Mouse (Mus musculus) embryonic fibroblast, embryonic 13.5 days (primary cell): ENCODE measurements around the gene Vps16. TPM values are rescaled to one million over a fixed set of nuclear protein-coding genes. Genes with fewer than 3 reads are reported as not detected.

ENCODE experiments used
- H3K27ac ChIP-seq: 2 replicates; pipeline ENCODE4 v1.5.1; 2012; ENCODE audit warnings: low read length, control low read depth, inconsistent platforms; ENCODE audit not compliant: insufficient read depth
- H3K4me1 ChIP-seq: 2 replicates; pipeline ENCODE4 v1.6.1; 2011; ENCODE audit warnings: low read length; ENCODE audit not compliant: control insufficient read depth, insufficient read depth
- H3K4me3 ChIP-seq: 2 replicates; pipeline ENCODE4 v1.5.1; 2011; ENCODE audit warnings: mild to moderate bottlenecking, control low read depth, low read length; ENCODE audit not compliant: insufficient read depth
- CTCF ChIP-seq: IDR thresholded peaks from 2 replicates; pipeline ENCODE4 v1.5.1; 2011; ENCODE audit warnings: mild to moderate bottlenecking, control low read depth, low read length, moderate library complexity, borderline replicate concordance; ENCODE audit not compliant: insufficient read depth
- POLR2A ChIP-seq: IDR thresholded peaks from 2 replicates; pipeline ENCODE4 v1.6.1; 2011; ENCODE audit warnings: low read depth, mild to moderate bottlenecking, control low read depth, low read length, moderate library complexity
- polyA plus RNA-seq: library from polyadenylated mRNA; stranded (reverse); fragments of >200 nt; gene quantifications from 2 replicates; pipeline ENCODE4 v1.2.4, GENCODE M21; 2011; ENCODE audit warnings: low read depth; ENCODE audit not compliant: missing spikeins, insufficient read length

Vps16 gene
- polyA plus RNA-seq, 1 experiment, result 90.1 TPM

DNA sequence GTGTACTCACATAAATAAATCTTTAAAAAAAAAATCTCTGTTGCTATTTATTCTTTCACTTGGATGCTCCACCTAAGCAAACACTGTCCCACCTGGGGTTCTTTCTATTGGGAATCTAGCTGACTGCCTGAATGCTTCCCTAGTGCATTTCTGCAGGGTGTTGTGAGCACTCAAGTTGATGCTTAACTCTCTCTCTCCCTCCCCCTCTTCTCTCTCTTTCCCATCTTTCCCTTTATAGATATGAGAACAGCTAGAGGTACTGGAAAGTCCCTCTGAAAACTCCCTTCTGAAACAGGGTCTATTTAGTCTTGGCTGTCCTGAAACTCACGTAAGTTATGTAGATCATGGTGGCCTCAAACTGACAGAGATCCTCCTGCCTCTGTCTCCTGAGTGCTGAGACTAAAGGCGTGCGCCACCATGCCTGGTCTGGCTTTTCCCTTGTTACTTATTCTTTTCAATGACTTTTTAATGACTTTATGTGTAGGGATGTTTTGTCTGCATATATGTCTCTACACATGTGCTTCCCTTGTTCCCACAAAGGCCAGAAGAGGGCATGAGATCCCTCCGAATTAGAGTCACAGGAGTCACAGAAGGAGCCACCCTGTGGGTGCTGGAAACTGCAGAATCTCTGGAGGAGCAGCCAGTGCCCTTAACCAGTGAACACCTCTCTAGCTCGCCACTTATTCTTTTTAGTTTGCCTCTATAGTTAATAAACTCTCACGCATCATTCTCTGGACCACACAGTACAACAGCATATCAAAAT is 9.9 kb upstream of the Vps16 start:
- no peak for TF ChIP-seq CTCF

DNA sequence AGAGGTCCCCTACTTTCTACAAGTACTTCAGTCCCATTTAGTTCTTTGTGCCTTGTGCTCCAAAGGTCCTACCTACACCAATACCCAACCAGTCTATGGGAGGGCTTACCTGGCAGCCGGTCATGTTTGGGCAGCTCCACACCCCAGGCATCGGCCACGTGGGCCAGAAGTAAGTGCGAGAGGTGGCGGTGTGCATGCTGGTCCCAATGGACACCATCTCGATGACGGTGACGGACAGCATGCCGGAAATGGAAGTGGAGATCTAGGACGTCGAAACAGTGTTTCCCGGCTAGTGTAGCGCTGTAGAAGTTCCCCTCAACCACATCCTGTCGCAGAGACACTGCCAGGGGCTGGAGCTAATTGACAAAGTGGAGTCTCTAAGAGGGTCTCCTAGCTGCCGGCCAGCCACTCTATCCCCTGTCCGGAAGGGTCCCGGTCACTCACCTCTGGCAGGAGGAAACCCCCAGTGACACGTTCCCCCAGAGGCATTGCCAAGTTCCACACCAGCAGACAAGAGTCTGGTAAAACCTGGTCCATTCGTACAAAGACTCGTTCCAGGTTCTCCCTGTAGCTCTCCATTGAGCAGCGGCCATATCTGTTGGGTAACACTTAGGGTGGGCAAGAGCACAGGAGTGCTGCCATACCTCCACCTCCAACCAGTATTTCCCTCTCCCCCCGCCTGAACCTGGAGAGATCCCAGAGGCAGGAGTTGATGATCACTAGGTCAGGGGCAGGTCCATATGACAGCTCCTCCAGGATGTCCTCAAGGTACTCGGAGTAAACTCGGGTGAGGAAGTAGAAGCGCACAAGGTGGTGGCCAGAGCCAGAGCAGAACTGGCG is 2.1 kb upstream of the Vps16 start:
- Histone ChIP-seq H3K27ac (no peak overlapping the region), H3K4me3 (no peak overlapping the region), H3K4me1 (no peaks in the 10 kb centered on the region; the same call in 1 of the 2 replicates)
- TF ChIP-seq CTCF (no peak), POLR2A (no peak)

More for the DNA sequence above, 9.9 kb upstream of the Vps16 start:
- peaks cover 4% of the 10 kb centered on the region; the same call in 1 of the 2 replicates for H3K4me1 ChIP-seq
- no peak overlapping the region for H3K4me3 ChIP-seq
- H3K27ac ChIP-seq, result no peak overlapping the region

DNA sequence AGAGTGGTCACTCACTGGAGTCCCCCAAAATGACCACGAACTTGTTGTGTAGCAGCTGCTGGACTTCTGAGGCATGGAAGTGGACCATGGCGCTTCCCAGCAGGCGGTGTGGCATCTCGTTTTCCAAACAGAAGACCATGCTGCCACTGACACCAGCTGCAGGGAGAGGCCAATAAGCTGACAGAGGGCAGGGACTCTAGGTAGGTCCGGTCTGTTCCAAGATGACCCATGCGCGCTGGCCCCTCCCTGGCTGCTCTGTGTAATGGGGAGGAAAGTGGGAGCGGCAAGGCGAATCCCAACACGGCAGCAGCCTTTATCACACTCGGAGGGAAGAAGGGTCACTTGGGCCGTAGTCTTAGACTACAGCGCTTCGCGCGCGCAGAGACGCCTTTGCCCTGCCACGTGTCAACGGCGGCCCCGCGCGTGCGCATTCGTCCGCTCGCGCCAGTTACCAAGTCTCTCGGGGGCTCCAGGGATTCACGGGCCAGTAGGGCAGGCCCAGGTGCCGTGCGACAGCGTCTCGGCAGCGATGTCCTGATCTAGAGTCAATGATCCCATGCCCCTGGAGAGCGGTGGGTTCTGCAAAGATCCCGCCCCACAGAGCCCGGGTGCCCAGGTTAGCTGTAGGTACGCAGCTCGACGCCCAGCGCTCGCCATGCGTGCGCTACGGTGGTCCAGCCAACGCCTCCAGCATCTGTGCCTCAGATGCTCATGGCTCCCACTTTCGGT is 578 bp upstream of the Vps16 start:
- H3K27ac ChIP-seq, result peak overlapping the region; percentile 49
- H3K4me1 ChIP-seq, result peaks cover 2% of the 10 kb centered on the region; the same call in 1 of the 2 replicates
- peak overlapping the region; percentile 71 for H3K4me3 ChIP-seq
- TF ChIP-seq POLR2A, result no peak; the same call in 1 of the 2 replicates
- no peak for TF ChIP-seq CTCF

DNA sequence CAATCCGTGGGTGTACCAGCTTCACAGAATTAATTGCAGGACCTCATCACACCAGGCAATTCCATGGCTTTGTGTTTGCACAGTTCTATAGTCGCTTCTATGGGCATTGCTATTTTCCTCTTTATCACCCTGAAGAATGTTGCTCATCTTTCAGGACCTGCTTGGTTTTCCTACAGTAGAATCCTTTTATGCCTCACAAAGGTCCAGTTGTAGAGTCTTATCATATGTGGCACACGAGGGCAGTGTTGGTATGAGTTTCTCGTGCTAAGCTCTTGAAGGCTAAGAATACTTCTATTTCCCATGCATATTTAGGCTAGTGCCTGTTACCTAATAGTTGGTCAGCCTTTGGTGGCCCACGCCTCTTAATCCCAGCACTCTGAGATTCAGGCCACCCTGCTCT is 973 bp downstream of the Vps16 start:
- no peak overlapping the region for H3K27ac ChIP-seq
- H3K4me1 ChIP-seq, result peaks cover 2% of the 10 kb centered on the region; the same call in 1 of the 2 replicates
- no peak for TF ChIP-seq CTCF
- no peak for TF ChIP-seq POLR2A
- H3K4me3 ChIP-seq, result peak overlapping the region; percentile 71

DNA sequence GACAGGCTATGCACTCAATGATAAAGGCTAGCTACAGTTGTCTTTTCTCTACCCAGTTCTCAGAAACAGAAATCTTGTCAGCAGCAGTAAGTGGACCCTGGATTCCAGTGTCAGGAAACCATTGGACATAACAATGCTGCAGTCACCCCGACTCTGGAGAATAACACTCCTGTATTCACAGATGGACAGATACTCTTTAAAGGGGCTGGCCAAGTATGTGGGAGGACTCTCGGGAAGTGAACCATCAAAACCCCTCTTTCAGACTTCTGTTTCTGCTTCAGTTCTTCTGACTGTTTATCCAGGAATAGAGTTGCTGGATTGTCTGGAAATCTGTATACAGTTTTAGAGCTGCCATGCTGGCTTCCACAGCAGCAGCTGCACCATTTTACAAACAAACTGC is 5.7 kb downstream of the Vps16 start:
- no peak overlapping the region for H3K27ac ChIP-seq
- TF ChIP-seq CTCF (no peak), POLR2A (no peak)
- H3K4me3 ChIP-seq, result no peak overlapping the region
- H3K4me1 ChIP-seq, result 0 out of 2 replicates have a peak, but pooled peaks cover 2% of the 10 kb centered on the region

DNA sequence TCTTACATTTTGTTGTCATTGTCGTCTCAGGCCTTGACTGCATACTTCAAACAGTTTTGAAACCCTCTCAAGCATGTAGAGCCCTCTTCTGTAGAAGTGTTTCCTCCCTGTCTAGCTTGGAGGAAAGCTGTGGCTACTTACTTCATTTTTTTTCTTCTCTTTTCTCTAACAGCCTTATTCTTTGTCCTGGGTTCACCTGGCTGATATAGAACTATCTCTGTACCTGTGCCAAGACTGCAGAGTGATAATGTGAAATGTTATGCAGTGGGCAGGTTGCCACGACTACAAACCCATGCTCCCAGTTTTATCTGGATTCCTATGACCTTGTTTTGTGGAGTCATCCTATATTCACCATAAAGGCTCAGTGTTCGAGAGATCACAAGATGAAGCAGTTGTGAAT is 6.3 kb downstream of the Vps16 start:
- Histone ChIP-seq H3K4me3 (no peak overlapping the region), H3K27ac (no peak overlapping the region), H3K4me1 (0 out of 2 replicates have a peak, but pooled peaks cover 2% of the 10 kb centered on the region)
- no peak for TF ChIP-seq CTCF
- TF ChIP-seq POLR2A, result no peak

DNA sequence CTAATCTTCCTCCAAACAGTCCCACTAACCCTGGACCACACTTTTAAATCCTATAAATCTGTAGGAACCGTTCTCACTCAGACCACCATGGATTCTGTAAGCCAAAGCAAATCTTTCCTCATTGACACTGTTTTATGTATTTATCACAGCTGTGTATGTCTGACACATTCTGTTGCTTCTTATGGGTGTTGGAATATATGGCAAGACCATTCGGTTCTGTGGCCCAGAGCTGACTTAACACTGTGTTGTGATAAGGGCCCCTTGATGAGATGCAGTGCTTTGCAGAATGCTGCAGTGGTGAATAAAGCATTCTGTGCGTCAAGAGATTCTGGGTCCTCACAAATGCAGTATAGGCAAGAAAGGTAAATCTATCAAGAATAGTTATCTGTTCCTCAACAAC is 8.0 kb downstream of the Vps16 start:
- no peak overlapping the region for H3K4me3 ChIP-seq
- H3K4me1 ChIP-seq, result 0 out of 2 replicates have a peak, but pooled peaks cover 2% of the 10 kb centered on the region
- TF ChIP-seq POLR2A, result no peak
- no peak for TF ChIP-seq CTCF
- H3K27ac ChIP-seq, result no peak overlapping the region

DNA sequence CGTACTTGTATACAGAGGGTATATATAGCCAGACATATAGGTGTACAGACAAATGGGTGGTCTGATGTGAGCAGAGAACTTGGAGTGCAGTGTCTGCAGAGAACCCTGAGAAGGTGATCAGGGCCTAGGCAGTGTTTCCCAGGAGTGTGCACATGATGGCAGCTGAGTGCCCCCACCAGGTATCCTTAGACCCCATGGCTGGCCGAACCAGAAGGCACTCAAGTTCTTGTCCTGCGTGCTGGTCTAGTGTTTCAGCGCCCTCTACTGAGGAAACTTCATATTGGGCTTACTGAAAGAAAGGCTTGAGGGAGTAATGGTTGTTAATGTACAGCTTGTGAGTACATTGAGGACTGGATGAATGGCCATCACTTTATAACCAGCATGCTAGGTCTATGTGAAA is 9.0 kb downstream of the Vps16 start:
- Histone ChIP-seq H3K27ac (no peak overlapping the region), H3K4me3 (no peak overlapping the region), H3K4me1 (no peaks in the 10 kb centered on the region)
- TF ChIP-seq POLR2A, result no peak
- peak; percentile 47; the same call in 1 of the 2 replicates for TF ChIP-seq CTCF

DNA sequence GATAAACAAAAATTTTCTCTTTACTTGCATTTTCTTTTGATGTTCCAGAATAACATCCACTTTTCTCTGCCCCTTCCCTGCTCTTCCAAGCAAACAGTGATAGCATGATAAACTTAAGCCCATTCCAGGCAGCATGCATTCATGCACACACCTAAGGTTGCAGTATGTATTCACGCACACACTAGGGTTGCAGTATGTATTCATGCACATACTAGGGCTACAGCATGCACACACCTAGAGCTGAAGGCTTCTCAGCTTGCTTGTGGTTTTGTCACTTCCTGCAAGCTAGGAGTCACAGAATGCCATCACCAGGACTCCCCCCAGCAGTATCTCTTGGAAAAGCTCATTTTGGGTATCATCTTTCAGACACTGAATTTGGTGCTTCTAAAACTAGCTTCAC is 12.6 kb downstream of the Vps16 start:
- Histone ChIP-seq H3K4me1 (no peaks in the 10 kb centered on the region), H3K27ac (no peak overlapping the region), H3K4me3 (no peak overlapping the region)
- TF ChIP-seq POLR2A (no peak), CTCF (no peak)

DNA sequence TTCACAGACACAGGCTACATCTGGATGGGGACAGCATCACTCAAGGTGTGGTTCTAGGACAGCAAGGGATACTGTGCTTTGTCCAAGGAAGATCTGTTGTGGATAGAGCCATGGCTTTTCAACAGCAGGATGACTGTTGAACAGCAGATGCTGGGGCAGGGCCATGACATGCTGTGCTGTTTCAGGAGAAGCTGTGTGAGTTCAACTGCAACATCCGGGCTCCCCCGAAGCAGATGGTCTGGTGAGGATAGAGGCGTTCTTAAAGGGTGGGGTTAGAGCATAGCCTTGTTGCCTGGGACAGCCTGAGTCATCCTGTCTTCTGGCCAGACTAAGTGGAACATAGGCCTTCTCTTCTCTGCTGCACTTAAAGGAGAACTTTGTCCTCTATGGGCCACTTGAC is 14.7 kb downstream of the Vps16 start:
- Histone ChIP-seq H3K27ac (no peak overlapping the region), H3K4me1 (no peaks in the 10 kb centered on the region), H3K4me3 (no peak overlapping the region)
- TF ChIP-seq CTCF (no peak), POLR2A (no peak)
